7 mouse cellular contexts compared by ENCODE assay signal in genomic region chr2:101628297-101629236, GRCm38 (mm10). TPM values are rescaled to one million over a fixed set of nuclear protein-coding genes. Genes with fewer than 3 reads are reported as not detected.
DNase-seq lines count a peak whose midpoint lies in the region; ATAC-seq lines count a peak whose summit lies in the region.

No protein-coding gene starts in this region.

- ATAC-seq in hindbrain, embryonic 14.5 days (ENCODE audit: low FRiP score), result peak; percentile 99

- peaks cover 4% of the 10 kb centered on the region for H3K4me1 ChIP-seq in hindbrain, embryonic 14.5 days (replicated peaks; ENCODE audit: control insufficient read depth, insufficient read depth, low read length)

- H3K27me3 ChIP-seq in hindbrain, embryonic 14.5 days (ENCODE audit: control insufficient read depth, insufficient read depth, low read length), result no peaks in the 10 kb centered on the region

- H3K9me3 ChIP-seq in hindbrain, embryonic 14.5 days (ENCODE audit: control insufficient read depth, low read length), result no peaks in the 10 kb centered on the region

- H3K27ac ChIP-seq in hindbrain, embryonic 14.5 days, result peak overlapping the region; percentile 94

- H3K36me3 ChIP-seq in hindbrain, embryonic 14.5 days (replicated peaks; ENCODE audit: control insufficient read depth, insufficient read depth), result no peaks in the 10 kb centered on the region

- peak; percentile 92 for DNase-seq in ZHBTc4 (ENCODE audit: low read depth, low spot score)
- DNase-seq in cerebellum, postnatal 14 days, result peak; percentile 75 to 93
- DNase-seq in frontal cortex, postnatal 25 days (ENCODE audit: low spot score in 2 of 2), result peak; percentile 60 to 73
- peak; percentile 97 for DNase-seq in hindbrain, embryonic 14.5 days (ENCODE audit: low spot score)
- DNase-seq in layer of hippocampus, postnatal 36 days, result peak; percentile 82 to 84
- peak; percentile 97 for DNase-seq in lung, postnatal 36 days
- peak; percentile 98 for DNase-seq in retina, postnatal 1 day

- H3K4me2 ChIP-seq in hindbrain, embryonic 14.5 days (replicated peaks), result peak overlapping the region; percentile 66

- under 1% methylated on average over 31 of the region's 31 CpGs for WGBS in hindbrain, embryonic 14.5 days

- H3K9ac ChIP-seq in hindbrain, embryonic 14.5 days, result peak overlapping the region; percentile 67

- H3K4me3 ChIP-seq in hindbrain, embryonic 14.5 days (replicated peaks; ENCODE audit: low read length), result peak overlapping the region; percentile 62

RNA-seq across cellular contexts. Expression of gene Rag2, which starts 4.0 kb away (rescaled TPM):
- 0.07 and 0.16 TPM in 2 replicates for polyA plus RNA-seq in hindbrain, embryonic 14.5 days (2014; fragmentation: Nextera tagmentation; extraction: Ambion mirVana)
- not detected for total RNA-seq in layer of hippocampus, postnatal 36 days (2021)

RNA-seq across cellular contexts. Expression of gene Rag1, which starts 20.7 kb away (rescaled TPM):
- polyA plus RNA-seq in hindbrain, embryonic 14.5 days (2014; fragmentation: Nextera tagmentation; extraction: Ambion mirVana), result 0.23 and 0.32 TPM in 2 replicates
- under 1 TPM; 0.10 to 0.12 TPM for total RNA-seq in layer of hippocampus, postnatal 36 days (2021)

RNA-seq across cellular contexts. Expression of gene B230118H07Rik, which starts 20.8 kb away (rescaled TPM):
- 48.3 and 61.1 TPM in 2 replicates for polyA plus RNA-seq in hindbrain, embryonic 14.5 days (2014; fragmentation: Nextera tagmentation; extraction: Ambion mirVana)
- 10 to 100 TPM; 32.8 to 35.2 TPM for total RNA-seq in layer of hippocampus, postnatal 36 days (2021)

RNA-seq across cellular contexts. Expression of gene Traf6, which starts 49.7 kb away (rescaled TPM):
- 8.0 and 8.5 TPM in 2 replicates for polyA plus RNA-seq in hindbrain, embryonic 14.5 days (2014; fragmentation: Nextera tagmentation; extraction: Ambion mirVana)
- total RNA-seq in layer of hippocampus, postnatal 36 days (2021), result 10 to 100 TPM; 14.9 to 15.4 TPM

Comparison
In these comparisons a context has a peak if more than half of its experiments do, and no peak if none do; other contexts are left out.
1. Peak in every context shown above with its lines: DNase-seq, ATAC-seq, H3K4me3 ChIP-seq and H3K27ac ChIP-seq.